Mouse (Mus musculus) bone marrow, adult 2 months (tissue): ENCODE results near the gene Mettl17. TPM values are rescaled to one million over a fixed set of nuclear protein-coding genes. Genes with fewer than 3 reads are reported as not detected.

ENCODE experiments used
- H3K27ac ChIP-seq: fragments of 200-500 bp; 2 replicates; pipeline ENCODE4 v1.5.1; 2012; ENCODE audit warnings: low read depth, mild to moderate bottlenecking, control low read depth, inconsistent platforms, low read length; ENCODE audit not compliant: control insufficient read depth, poor library complexity, insufficient read depth
- H3K4me1 ChIP-seq: fragments of 200-500 bp; 2 replicates; pipeline ENCODE4 v1.6.1; 2011; ENCODE audit warnings: low read length; ENCODE audit not compliant: control insufficient read depth, insufficient read depth
- H3K4me3 ChIP-seq: fragments of 200-500 bp; replicated peaks from 2 replicates; pipeline ENCODE3; 2011; ENCODE audit warnings: mild to moderate bottlenecking, low read depth, low read length, control low read depth; ENCODE audit not compliant: control insufficient read depth
- CTCF ChIP-seq: fragments of 200-500 bp; IDR thresholded peaks from 2 replicates; pipeline ENCODE4 v1.5.1; 2011; ENCODE audit warnings: low read length, control low read depth; ENCODE audit not compliant: control insufficient read depth, insufficient read depth
- POLR2A ChIP-seq: fragments of 200-500 bp; IDR thresholded peaks from 2 replicates; pipeline ENCODE4 v1.6.1; 2011; ENCODE audit warnings: low read depth, mild to moderate bottlenecking, control low read depth, low read length, borderline replicate concordance; ENCODE audit not compliant: control insufficient read depth
- WGBS: fragments of 180-500 bp; shearing (Covaris S2); methylation state at CpG from one replicate; pipeline ENCODE4 v1.1.7; 2018; 5-methylcytosine and 5-hydroxymethylcytosine counted together
- polyA plus RNA-seq: library from polyadenylated mRNA; stranded (reverse); fragments of >200 nt; gene quantifications from 2 replicates; pipeline ENCODE4 v1.2.4, GENCODE M21; 2011; ENCODE audit warnings: low replicate concordance; ENCODE audit not compliant: missing spikeins, insufficient read depth, insufficient read length

Mettl17 gene
- polyA plus RNA-seq, 1 experiment: 25.1 TPM

DNA sequence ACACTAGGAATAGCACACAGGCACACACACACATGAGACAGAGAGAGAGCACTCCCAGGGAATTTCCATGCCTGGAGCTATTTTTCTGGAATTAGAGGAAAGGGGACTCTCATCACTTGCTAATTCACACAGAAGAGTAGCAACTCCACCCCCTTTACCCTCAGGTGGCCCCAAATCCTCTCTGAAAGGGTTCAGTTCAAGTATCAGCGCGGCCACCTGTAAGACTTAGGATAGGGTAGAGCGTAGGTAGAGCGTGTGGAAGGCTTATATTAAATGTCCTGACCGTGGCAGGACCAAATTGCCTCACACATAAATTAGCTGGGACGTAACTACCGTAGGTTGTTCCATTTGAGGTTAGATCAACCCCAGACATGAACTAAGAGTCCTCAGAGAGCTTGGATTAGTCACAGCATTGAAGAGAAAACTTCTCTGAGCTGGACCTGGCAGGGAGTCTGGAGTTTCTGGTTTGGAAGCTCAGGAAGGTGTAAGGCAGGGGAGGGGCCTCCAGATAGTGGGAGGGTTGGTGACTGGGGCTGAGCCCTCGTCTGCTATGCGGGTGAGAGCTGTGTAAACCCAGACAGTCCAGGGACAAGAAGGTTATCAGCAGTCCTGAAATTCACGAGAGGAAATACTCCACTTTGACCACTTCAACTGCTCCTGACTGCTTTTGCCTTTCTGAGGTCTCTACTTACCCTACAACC lies 8.6 kb downstream of the Mettl17 start:
- WGBS: 79% methylated on average over 10 of the region's 10 CpGs

DNA sequence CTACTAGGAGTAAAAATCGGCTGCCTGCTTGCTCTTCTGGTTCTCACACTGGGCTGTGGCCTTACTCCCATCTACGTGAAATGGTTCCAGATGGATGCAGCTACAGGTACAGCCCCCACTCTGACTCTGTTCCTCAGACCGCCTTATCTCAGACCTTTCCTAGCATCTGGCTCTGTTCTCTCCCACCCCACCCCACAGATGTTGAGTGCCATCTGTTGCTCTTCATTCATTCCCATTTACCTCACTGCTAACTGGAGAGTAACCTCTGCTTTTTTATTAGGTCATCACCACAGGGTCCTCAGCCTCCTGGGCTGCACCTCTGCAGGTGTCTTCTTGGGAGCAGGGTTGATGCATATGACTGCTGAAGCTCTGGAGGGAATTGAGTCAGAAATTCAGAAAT lies 9.2 kb downstream of the Mettl17 start:
- WGBS: 67% methylated on average over 3 of the region's 3 CpGs
- no peak for TF ChIP-seq CTCF
- no peak for TF ChIP-seq POLR2A
- Histone ChIP-seq H3K4me1 (no peaks in the 10 kb centered on the region), H3K27ac (no peak overlapping the region), H3K4me3 (no peak overlapping the region)

More for the DNA sequence above, 8.6 kb downstream of the Mettl17 start:
- no peak overlapping the region for H3K4me3 ChIP-seq
- no peak for TF ChIP-seq POLR2A
- no peak for TF ChIP-seq CTCF
- H3K4me1 ChIP-seq: no peaks in the 10 kb centered on the region
- no peak overlapping the region for H3K27ac ChIP-seq

DNA sequence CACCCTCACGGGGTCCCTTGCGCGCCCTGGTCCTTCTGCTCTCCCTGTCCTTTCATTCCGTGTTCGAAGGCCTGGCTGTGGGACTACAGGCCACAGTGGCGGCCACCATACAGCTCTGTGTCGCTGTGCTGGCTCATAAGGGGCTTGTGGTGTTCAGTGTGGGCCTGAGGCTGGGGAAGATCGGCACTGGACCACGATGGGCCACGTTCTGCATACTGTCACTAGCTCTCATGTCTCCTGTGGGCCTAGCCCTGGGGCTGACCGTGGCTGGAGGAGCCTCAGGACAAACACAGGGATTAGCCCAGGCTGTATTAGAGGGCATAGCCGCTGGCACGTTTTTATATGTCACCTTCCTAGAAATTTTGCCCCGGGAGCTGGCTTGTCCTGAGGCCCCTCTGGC lies 10.4 kb downstream of the Mettl17 start:
- H3K4me1 ChIP-seq: no peaks in the 10 kb centered on the region
- TF ChIP-seq CTCF: no peak
- TF ChIP-seq POLR2A: no peak
- 88% methylated on average over 14 of the region's 14 CpGs for WGBS
- no peak overlapping the region for H3K27ac ChIP-seq
- no peak overlapping the region for H3K4me3 ChIP-seq

DNA sequence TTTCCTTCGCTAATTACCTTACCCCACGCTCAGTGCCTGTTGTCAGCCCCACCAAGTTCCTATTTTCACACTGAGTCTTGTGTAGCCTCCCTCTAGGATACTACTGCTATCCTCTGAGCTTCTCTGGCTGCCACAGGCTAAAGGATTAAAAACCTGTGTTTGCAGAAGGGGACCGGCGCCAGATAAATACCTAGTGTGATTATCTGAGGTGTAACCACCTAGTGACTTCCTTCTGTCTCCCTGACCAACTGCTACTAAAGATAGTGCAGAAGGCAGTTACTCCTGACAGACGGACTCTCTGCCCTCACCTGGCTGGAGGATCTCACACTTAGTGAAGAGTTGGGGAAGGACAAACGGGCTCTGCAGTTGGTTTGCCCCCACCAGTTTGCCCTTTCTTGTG lies 11.4 kb downstream of the Mettl17 start:
- no peak for TF ChIP-seq CTCF
- Histone ChIP-seq H3K4me3 (no peak overlapping the region), H3K27ac (no peak overlapping the region), H3K4me1 (no peaks in the 10 kb centered on the region)
- WGBS: 61% methylated on average over 6 of the region's 6 CpGs

DNA sequence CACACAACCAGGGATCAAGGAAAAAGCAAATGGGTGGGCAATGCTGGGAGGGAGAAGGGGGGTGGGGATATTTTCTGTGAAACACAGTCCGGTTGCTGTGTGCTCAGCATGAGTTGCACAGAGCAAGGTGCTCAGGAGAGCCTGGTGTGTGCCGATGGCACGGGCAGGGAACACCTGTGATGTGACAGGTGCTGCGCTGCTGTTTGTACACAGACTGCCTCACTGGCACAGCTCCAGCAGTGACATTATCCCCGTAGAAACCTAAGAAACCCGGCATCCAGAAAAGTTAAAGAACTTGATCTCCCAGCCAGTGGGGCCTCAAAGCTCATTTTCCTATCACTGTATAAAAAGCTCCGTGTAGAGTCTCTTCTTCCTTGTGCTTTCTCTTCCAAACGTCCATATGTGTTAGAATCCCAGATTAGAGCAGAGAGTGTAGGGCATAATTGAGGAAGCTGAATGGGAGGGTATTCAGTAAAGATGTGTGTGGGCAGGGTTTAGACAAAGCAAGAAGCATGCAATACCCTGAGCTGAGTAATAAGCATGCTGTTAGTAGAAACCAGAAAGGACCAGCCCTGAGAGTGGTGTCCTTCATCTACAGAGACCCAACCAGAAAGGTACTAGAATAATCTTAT lies 12.0 kb downstream of the Mettl17 start:
- Histone ChIP-seq H3K27ac (no peak overlapping the region), H3K4me1 (no peaks in the 10 kb centered on the region), H3K4me3 (no peak overlapping the region)
- TF ChIP-seq POLR2A: no peak
- TF ChIP-seq CTCF: no peak
- WGBS: 78% methylated on average over 8 of the region's 8 CpGs

DNA sequence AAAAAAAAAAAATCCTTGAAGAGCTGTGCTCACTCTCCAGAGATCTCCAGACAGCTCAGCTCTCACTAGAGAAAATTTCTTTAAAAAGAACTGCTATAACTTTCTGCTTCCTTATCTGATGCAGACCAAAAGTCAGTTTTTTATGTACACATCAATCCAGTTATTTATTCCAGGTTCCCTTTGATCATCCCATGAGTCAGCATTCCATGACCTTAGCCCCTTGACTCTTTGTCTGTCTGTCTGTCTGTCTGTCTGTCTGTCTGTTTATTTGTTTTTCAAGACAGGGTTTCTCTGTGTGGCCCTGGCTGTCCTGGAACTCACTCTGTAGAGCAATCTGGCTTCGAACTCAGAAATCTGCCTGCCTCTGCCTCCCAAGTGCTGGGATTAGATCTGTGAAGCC lies 14.7 kb downstream of the Mettl17 start:
- Histone ChIP-seq H3K27ac (no peak overlapping the region), H3K4me1 (no peaks in the 10 kb centered on the region), H3K4me3 (no peak overlapping the region)
- WGBS: 95% methylated on average over 1 of the region's 1 CpGs
- TF ChIP-seq CTCF: no peak
- no peak for TF ChIP-seq POLR2A

DNA sequence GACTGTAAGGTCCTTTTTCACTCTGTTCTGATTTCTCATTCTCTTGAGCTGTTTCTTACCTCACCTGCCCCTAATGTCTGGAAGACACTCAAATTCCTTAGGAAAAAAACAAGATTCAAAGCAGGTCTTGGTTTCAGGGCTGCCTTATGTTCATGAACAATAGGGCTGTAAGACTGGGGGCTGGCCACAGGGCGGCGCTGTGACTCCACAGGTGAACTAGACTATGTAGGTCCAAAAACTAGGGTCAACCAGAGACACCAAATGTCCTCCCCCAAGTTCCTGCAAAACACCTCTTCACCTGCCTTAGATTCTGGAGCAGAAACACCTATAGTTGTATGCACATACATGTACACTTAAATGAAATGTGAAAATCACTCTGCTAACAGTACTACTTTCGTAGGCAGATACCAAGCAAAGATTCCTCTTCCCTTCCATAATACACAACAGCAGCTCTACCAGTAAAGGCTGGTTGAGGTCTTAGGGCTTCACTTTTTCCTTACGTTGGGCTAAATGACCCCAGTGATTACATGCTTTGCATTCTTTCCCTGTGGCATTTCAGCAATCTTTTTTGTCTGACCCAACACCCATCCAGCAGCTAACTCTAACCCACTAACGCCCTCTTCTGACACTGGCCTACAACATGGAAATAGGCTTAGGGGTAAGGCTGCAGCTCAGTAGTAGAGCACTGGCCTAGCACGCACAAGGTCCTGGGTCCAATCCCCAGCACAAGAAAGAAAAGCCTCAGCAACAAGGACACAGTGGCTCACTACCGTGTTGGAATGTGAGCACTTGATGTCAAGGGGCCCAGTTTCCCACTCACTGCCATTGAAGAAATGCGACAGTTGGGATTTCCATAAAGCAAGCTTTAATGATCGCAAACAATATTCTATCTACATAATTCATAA lies 18.4 kb downstream of the Mettl17 start:
- TF ChIP-seq CTCF: peak; percentile 85
- TF ChIP-seq POLR2A: no peak
- WGBS: 63% methylated on average over 9 of the region's 9 CpGs
- no peaks in the 10 kb centered on the region for H3K4me1 ChIP-seq
- H3K27ac ChIP-seq: no peak overlapping the region
- H3K4me3 ChIP-seq: no peak overlapping the region

DNA sequence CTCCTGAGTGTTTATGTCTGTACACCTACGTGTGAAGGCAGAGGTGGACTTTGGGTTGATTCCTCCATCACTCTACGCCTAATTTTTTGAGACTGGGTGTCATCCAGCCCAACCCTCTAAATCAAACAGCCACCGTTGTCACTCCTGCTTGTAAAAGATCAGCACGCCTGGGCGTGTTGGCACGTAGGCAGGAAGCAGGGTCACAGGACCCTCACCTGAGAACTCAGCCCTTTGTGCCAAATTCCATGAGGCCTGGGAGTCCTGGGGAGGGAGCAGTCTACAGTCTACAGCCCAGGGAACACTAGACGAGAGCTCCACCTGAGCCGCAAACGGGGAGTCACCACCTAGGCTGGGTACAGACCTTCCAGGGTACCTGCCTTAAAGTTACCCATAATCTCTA lies 19.1 kb downstream of the Mettl17 start:
- no peak overlapping the region for H3K27ac ChIP-seq
- no peaks in the 10 kb centered on the region for H3K4me1 ChIP-seq
- no peak overlapping the region for H3K4me3 ChIP-seq
- no peak for TF ChIP-seq CTCF
- no peak for TF ChIP-seq POLR2A
- 85% methylated on average over 9 of the region's 9 CpGs for WGBS
